22 mouse cellular contexts compared by ENCODE assay signal in the genomic region with DNA sequence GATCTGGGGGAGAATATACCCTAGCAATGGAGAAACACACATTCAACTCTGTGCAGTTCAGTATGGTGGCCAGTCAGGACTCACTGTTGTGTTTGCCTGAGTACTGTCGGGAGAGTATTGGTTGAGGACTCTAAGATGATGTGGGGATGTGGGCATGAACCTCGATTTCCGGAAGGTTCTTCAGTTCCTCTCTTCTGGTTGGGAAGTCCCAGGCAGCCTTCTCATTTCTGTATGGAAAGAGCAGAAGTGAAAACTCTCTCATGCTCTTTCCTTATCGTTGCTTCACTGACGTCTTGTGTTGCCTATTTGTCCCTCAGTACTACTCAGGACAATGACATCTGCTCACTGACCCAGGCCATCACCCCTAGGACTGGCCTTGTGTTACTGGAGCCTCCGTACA.
DNase-seq lines count a peak whose midpoint lies in the region; ATAC-seq lines count a peak whose summit lies in the region.
"Had no signal": no experiment of that assay in that cellular context is flagged by ENCODE, and none has a peak within 500 bp of the region (broad histone marks: within the 10 kb centered on the region; RNA-seq: fewer than 3 reads in every experiment).

No protein-coding gene starts in this region.

- peak overlapping the region; percentile 76 for H3K27ac ChIP-seq in brown adipose tissue, adult 24 weeks (replicated peaks; ENCODE audit: low read depth, low read length)
- H3K27ac ChIP-seq: embryonic facial prominence, embryonic 15.5 days; gastrocnemius, adult 2 months; hindbrain, embryonic 10.5 days; hindbrain, postnatal 0 days; kidney, postnatal 0 days; layer of hippocampus, adult 2 months; liver, embryonic 13.5 days; midbrain, embryonic 13.5 days; neural tube, embryonic 15.5 days; stomach, postnatal 0 days had no signal

- peak; percentile 9 for DNase-seq in kidney, adult 9 months
- DNase-seq in kidney, postnatal 14 days: no peak
- DNase-seq in lung, postnatal 36 days: peak; percentile 18
- DNase-seq in lung, postnatal 4 days: no peak
- no peak for DNase-seq in thymus, postnatal 4 days
- DNase-seq in frontal cortex, postnatal 14 days (ENCODE audit: low spot score in 2 of 2): no peak
- DNase-seq: cerebellum, adult 9-11 months; gastrocnemius, adult 2 months; liver, embryonic 13.5 days; lung, postnatal 14 days; right cerebral cortex, postnatal 14 days had no signal

- H3K4me3 ChIP-seq in brown adipose tissue, adult 24 weeks (ENCODE audit: insufficient read depth, low read depth, low read length): no peak overlapping the region
- H3K4me3 ChIP-seq: embryonic facial prominence, embryonic 15.5 days; gastrocnemius, adult 2 months; hindbrain, embryonic 10.5 days; layer of hippocampus, adult 2 months; liver, embryonic 13.5 days; midbrain, embryonic 13.5 days; neural tube, embryonic 15.5 days had no signal

- ATAC-seq in monocyte, adult 5-6 weeks (replicated peaks; ENCODE audit: insufficient number of reproducible peaks, low FRiP score, low TSS enrichment, poor library complexity, severe bottlenecking): peak; percentile 86
- ATAC-seq: hindbrain, postnatal 0 days; intestine, postnatal 0 days; midbrain, embryonic 13.5 days had no signal

- H3K4me1 ChIP-seq in brown adipose tissue, adult 24 weeks (ENCODE audit: control insufficient read depth, insufficient read depth, insufficient read length, low read length): no peaks in the 10 kb centered on the region
- H3K4me1 ChIP-seq: liver, embryonic 13.5 days had no signal

Comparison
In these comparisons a context has a peak if more than half of its experiments do, and no peak if none do; other contexts are left out.
1. DNase-seq: peak in kidney, adult 9 months (single experiment) and lung, postnatal 36 days (single experiment); none in kidney, postnatal 14 days (single experiment), lung, postnatal 4 days (0 of 2), thymus, postnatal 4 days (single experiment) and frontal cortex, postnatal 14 days (0 of 2).